Mouse (Mus musculus): ENCODE data around the gene Selp. TPM values are rescaled to one million over a fixed set of nuclear protein-coding genes. Genes with fewer than 3 reads are reported as not detected.

The Selp gene
- polyA plus RNA-seq, 1 experiment = not detected

DNA sequence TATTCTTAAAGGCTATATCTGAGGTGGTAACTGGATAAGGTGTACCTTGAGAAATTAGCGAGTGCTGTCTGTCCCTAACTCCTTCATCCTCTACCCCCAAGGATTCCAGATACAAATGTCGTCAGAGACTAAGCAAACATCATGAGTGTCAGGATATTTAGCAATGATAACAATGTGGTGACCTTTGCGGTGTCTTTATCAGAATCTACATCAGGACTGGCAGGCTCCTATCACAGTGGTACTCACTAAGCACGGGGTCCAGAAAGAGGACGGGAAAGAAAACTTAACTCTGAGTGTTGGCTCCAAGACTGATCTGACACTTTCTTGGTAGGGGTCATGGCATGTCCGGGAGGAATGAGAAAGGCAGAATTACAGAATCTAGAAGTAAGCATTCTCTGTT lies 19.0 kb downstream of the Selp start:
- H3K4me1 ChIP-seq (ENCODE audit: control insufficient read depth, insufficient read depth, low read length) = no peaks in the 10 kb centered on the region
- no peak overlapping the region for H3K4me3 ChIP-seq (ENCODE audit: insufficient read depth, low read depth, low read length)
- H3K27ac ChIP-seq (ENCODE audit: insufficient read depth, low read depth, low read length) = no peak overlapping the region
- WGBS = 86% methylated on average over 6 of the region's 6 CpGs
- no peak for TF ChIP-seq CTCF (IDR thresholded peaks at IDR 0.05; ENCODE audit: insufficient read depth, low read depth, low read length)
- TF ChIP-seq POLR2A (IDR thresholded peaks at IDR 0.05; ENCODE audit: insufficient read depth, low read depth, low read length) = no peak

DNA sequence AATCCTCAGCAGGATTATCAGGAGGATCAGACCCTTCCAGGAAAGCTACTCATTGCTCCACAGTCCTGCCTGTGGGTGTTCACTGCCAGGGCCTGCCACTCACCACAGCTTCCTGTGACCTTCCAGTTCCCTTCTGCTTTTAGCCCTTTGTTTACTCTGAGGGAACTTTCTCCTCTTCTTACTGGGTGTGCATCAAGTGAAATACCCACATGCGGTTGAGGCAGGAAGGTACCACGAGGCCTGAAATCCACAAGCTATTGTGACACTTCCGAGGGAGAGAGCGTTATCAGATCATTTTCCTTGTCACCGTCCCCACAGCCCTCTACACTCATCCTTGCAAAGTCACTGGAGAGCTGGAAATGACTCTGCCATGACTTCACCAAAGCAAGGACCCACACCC lies 20.3 kb downstream of the Selp start:
- no peak overlapping the region for H3K27ac ChIP-seq (ENCODE audit: insufficient read depth, low read depth, low read length)
- TF ChIP-seq CTCF (IDR thresholded peaks at IDR 0.05; ENCODE audit: insufficient read depth, low read depth, low read length) (no peak), POLR2A (IDR thresholded peaks at IDR 0.05; ENCODE audit: insufficient read depth, low read depth, low read length) (no peak)
- H3K4me3 ChIP-seq (ENCODE audit: insufficient read depth, low read depth, low read length) = no peak overlapping the region
- 78% methylated on average over 5 of the region's 5 CpGs for WGBS
- H3K4me1 ChIP-seq (ENCODE audit: control insufficient read depth, insufficient read depth, low read length) = no peaks in the 10 kb centered on the region

- no peak for TF ChIP-seq POLR2A (IDR thresholded peaks at IDR 0.05; ENCODE audit: insufficient read depth, low read depth, low read length)
- H3K27ac ChIP-seq (ENCODE audit: insufficient read depth, low read depth, low read length) = no peak overlapping the region
- H3K4me3 ChIP-seq (ENCODE audit: insufficient read depth, low read depth, low read length) = no peak overlapping the region
- H3K4me1 ChIP-seq (ENCODE audit: control insufficient read depth, insufficient read depth, low read length) = no peaks in the 10 kb centered on the region
- WGBS = 89% methylated on average over 11 of the region's 11 CpGs
Measured at GRCm38 (mm10) chr1:164135960-164136359, 20.9 kb downstream of the Selp start.

DNA sequence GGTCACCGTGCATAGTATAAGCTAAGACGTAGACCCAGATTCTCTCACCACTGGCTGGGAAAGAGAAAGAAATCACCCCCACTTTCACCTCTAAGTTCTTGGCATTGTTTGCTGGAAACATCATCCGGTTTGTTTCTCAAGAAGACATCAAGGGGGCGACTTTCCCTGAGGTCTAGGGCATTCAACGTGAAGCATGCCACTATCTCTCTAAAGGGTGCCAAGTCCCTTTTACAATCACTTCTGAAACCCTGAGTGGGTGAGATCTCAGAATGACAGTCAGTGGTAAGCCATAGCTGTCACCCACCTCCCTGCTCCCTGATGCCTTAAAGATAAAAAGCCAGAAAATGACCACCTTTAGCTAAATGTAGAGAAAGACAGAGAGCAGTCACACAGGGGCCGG lies 21.6 kb downstream of the Selp start:
- Histone ChIP-seq H3K4me1 (ENCODE audit: control insufficient read depth, insufficient read depth, low read length) (no peaks in the 10 kb centered on the region), H3K27ac (ENCODE audit: insufficient read depth, low read depth, low read length) (no peak overlapping the region), H3K4me3 (ENCODE audit: insufficient read depth, low read depth, low read length) (no peak overlapping the region)
- WGBS = 78% methylated on average over 6 of the region's 6 CpGs
- TF ChIP-seq CTCF (IDR thresholded peaks at IDR 0.05; ENCODE audit: insufficient read depth, low read depth, low read length) (no peak), POLR2A (IDR thresholded peaks at IDR 0.05; ENCODE audit: insufficient read depth, low read depth, low read length) (no peak)

DNA sequence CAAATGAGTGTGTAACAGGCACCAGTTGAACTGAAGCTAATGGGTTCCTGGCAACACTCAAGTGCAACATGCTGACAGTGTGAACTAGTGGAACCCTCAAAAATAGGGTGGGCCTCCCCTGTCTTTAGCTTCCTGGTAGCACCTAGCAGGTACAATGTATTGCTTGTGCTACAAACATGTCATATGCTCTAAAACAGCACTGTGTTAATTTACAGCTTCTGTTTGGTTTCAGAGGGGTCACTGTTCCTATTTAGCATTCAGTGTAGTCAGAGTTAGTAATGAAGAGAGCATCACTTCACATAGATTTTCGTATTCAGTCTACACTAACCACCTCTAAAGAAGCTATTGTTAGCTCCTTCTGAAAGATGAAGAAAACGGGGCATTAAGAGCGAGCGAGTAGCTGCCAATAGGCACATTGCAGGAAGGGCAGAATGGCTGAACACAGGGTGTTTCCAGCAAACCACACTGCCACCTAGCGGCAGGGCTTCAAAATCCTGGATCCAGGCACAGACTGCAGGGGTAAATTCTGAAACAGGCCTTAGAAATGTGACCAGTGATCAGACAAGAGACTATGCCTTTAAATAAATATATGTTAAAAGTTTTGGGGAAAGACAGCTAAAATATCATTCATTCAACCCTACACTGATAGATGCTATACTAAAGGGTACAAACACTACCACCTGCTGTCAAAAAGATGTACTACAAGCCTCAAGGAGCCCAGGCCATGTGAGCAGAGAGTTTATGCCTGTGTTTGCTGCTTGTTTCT lies 23.5 kb downstream of the Selp start:
- Histone ChIP-seq H3K27ac (ENCODE audit: insufficient read depth, low read depth, low read length) (no peak overlapping the region), H3K4me1 (ENCODE audit: control insufficient read depth, insufficient read depth, low read length) (no peaks in the 10 kb centered on the region), H3K4me3 (ENCODE audit: insufficient read depth, low read depth, low read length) (no peak overlapping the region)
- 2% methylated on average over 5 of the region's 5 CpGs for WGBS
- peak; percentile 85 for TF ChIP-seq CTCF (IDR thresholded peaks at IDR 0.05; ENCODE audit: insufficient read depth, low read depth, low read length)
- TF ChIP-seq POLR2A (IDR thresholded peaks at IDR 0.05; ENCODE audit: insufficient read depth, low read depth, low read length) = no peak

GRCm38 (mm10) chr1:164139464-164139863 lies 24.4 kb downstream of the Selp start:
- TF ChIP-seq CTCF (IDR thresholded peaks at IDR 0.05; ENCODE audit: insufficient read depth, low read depth, low read length) = no peak
- TF ChIP-seq POLR2A (IDR thresholded peaks at IDR 0.05; ENCODE audit: insufficient read depth, low read depth, low read length) = no peak
- WGBS = 84% methylated on average over 4 of the region's 4 CpGs
- H3K4me3 ChIP-seq (ENCODE audit: insufficient read depth, low read depth, low read length) = no peak overlapping the region
- no peaks in the 10 kb centered on the region for H3K4me1 ChIP-seq (ENCODE audit: control insufficient read depth, insufficient read depth, low read length)
- no peak overlapping the region for H3K27ac ChIP-seq (ENCODE audit: insufficient read depth, low read depth, low read length)

- TF ChIP-seq CTCF (IDR thresholded peaks at IDR 0.05; ENCODE audit: insufficient read depth, low read depth, low read length) = no peak
- no peak for TF ChIP-seq POLR2A (IDR thresholded peaks at IDR 0.05; ENCODE audit: insufficient read depth, low read depth, low read length)
- Histone ChIP-seq H3K4me3 (ENCODE audit: insufficient read depth, low read depth, low read length) (no peak overlapping the region), H3K27ac (ENCODE audit: insufficient read depth, low read depth, low read length) (no peak overlapping the region), H3K4me1 (ENCODE audit: control insufficient read depth, insufficient read depth, low read length) (no peaks in the 10 kb centered on the region)
- WGBS = 93% methylated on average over 7 of the region's 7 CpGs
Measured at GRCm38 (mm10) chr1:164149083-164149482, 34.0 kb downstream of the Selp start.

GRCm38 (mm10) chr1:164151387-164152088 lies 36.5 kb downstream of the Selp start, which contains the start of gene F5:
F5 (plus strand) TSS chr1:164151838.
- 25% methylated on average over 16 of the region's 16 CpGs for WGBS
- TF ChIP-seq POLR2A (IDR thresholded peaks at IDR 0.05; ENCODE audit: insufficient read depth, low read depth, low read length) (no peak), CTCF (IDR thresholded peaks at IDR 0.05; ENCODE audit: insufficient read depth, low read depth, low read length) (no peak)
- H3K4me3 ChIP-seq (ENCODE audit: insufficient read depth, low read depth, low read length) = no peak within 1 kb of the TSS
- no peaks in the 10 kb centered on the region for H3K4me1 ChIP-seq (ENCODE audit: control insufficient read depth, insufficient read depth, low read length)
- no peak within 1 kb of the TSS for H3K27ac ChIP-seq (ENCODE audit: insufficient read depth, low read depth, low read length)

- Histone ChIP-seq H3K27ac (ENCODE audit: insufficient read depth, low read depth, low read length) (no peak overlapping the region), H3K4me3 (ENCODE audit: insufficient read depth, low read depth, low read length) (no peak overlapping the region), H3K4me1 (ENCODE audit: control insufficient read depth, insufficient read depth, low read length) (no peaks in the 10 kb centered on the region)
- TF ChIP-seq POLR2A (IDR thresholded peaks at IDR 0.05; ENCODE audit: insufficient read depth, low read depth, low read length) = no peak
- no peak for TF ChIP-seq CTCF (IDR thresholded peaks at IDR 0.05; ENCODE audit: insufficient read depth, low read depth, low read length)
- 94% methylated on average over 5 of the region's 5 CpGs for WGBS
Measured at GRCm38 (mm10) chr1:164152836-164153235, 37.8 kb downstream of the Selp start.
